Mouse (Mus musculus) embryonic fibroblast, embryonic 13.5 days (primary cell): Measurements from ENCODE around the gene Tpbpa.
"Not testable (repeated sequence)": the region's sequence is repeated elsewhere in the genome, so short reads cannot be mapped to it uniquely, and the experiment has no call there.

Experiments
- CTCF ChIP-seq: IDR thresholded peaks from 2 replicates; pipeline ENCODE4 v1.5.1; 2011; ENCODE audit warnings: mild to moderate bottlenecking, control low read depth, low read length, moderate library complexity, borderline replicate concordance; ENCODE audit not compliant: insufficient read depth
- POLR2A ChIP-seq: IDR thresholded peaks from 2 replicates; pipeline ENCODE4 v1.6.1; 2011; ENCODE audit warnings: low read depth, mild to moderate bottlenecking, control low read depth, low read length, moderate library complexity

GRCm38 (mm10) chr13:60972319-60972718 is 30.5 kb upstream of the Tpbpa start:
- not testable (repeated sequence) for TF ChIP-seq CTCF, POLR2A
